Comparison of ENCODE assay signal across 1 mouse cellular context in the genomic region with DNA sequence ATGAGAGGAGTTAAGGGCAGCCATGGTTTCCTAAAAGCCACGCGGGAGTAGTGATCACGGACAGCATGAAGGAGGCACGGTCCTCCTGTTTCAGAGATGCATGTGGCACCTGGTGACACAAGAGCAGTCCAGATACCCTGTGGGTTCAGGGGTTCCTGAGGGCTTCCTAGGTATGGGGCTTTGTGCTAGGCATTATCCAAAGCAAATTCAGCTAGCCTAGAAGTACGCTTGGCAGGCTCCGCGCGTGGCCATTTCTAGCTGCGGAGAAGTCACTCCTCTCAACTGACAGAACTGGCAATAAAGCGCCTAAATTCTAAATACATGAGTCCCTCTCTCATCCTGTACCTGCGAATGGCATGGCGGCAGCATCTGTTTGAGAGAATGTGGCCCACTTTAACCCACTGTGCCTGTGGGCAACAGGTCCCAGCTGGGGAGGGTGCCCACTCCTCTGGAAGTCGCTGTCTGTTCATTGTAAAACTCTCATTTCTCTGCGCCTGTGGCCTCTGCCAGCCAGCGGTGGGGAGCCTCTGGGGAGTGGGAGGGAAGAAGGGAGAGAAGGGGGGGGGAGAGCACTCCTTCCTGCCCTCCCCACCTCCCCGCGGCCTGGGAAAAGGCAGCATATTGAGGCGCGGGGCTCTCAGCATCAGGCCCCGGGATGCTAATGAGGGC.
TF ChIP-seq lines count a peak whose summit lies in the region.

No protein-coding gene starts in this region.

TF ChIP-seq in CH12.LX, 34 proteins besides CTCF, POLR2A, EP300 and RAD21 (continued from another document):
- TF ChIP-seq MAZ (IDR thresholded peaks at IDR 0.05; ENCODE audit: low read depth, low read length), result 0 out of 2 replicates have a peak, but pooled peaks have one; percentile 27
TF ChIP-seq in CH12.LX: peak in this region for 1.
